Mouse (Mus musculus) ZHBTc4 (cell line): Measurements from ENCODE around the gene Ipo8.

Experiments
- DNase-seq: peaks from one replicate; pipeline ENCODE4 v3.0.0-alpha.2; 2011; ENCODE audit warnings: low read depth, low spot score

Ipo8 gene

DNA sequence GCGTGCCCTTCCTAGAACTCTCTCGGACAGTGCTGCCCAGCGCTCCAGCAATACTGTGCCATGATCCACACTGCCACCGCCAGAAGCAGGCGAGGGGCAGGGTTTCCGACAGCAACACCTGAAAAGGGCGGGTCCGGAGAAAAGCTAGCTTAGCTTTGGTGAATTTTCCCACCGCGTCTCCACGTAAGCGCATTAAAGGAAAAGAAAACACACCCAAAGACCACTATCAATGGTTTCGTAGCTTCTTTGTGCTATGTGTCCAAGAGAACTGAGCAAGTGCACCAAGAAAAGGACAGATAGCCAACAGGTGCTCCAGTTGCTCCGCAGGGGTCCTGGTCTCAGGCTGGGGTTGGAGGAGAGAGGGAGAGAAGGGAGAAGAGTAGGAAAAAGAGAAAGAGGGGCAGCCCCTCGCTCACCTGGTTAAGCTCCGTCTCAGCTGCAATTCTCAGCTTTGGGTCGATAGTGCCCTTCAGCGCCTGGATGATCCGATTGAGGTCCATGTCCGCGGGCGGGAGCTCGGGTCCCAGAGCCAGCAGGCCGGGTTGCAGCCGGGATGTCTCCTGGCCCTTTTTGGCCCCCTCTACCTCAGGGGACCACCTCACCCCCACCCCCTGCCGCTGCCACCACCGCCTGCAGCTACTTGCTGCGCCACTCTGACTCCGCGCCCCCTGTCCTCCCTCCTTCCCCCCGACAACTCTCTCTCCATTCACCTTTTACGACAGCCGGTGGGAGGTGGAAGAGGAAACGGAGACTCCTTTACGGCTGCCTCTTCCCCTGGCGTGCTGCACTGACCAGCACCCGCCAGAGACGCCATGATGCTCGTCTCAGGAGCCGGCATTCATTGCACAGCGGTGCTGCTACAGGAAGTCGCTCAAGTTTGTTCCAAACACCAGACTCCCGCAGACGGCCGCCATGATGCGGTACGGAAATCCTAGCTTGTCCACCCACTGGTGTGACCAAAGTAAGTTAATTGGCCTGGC is at the start of gene Ipo8:
Ipo8 (minus strand) TSS at position 720 of the 980 bp plus-strand sequence.
- DNase-seq, result peak; percentile 98

DNA sequence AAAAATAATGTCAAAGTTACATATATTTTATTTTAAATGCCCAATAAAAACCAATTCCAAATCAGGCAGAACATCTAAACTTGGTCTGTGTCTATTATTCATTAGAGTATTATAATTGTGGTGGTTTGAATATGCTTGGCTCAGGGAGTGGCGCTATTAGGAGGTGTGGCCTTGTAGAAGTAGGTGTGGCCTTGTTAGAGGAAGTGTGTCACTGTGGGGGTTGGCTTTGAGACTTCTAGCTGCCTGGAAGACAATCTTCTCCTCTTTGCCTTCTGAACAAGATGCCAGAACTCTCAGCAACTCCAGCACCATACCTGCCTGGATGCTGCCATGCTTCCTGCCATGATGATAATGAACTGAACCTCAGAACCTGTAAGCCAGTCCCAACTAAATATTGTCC is 42.6 kb upstream of the Ipo8 start:
- peak; percentile 40 for DNase-seq

GRCm38 (mm10) chr6:148845629-148846028 is 14.4 kb upstream of the Ipo8 start:
- no peak for DNase-seq

GRCm38 (mm10) chr6:148841760-148842159 is 10.5 kb upstream of the Ipo8 start:
- no peak for DNase-seq

DNA sequence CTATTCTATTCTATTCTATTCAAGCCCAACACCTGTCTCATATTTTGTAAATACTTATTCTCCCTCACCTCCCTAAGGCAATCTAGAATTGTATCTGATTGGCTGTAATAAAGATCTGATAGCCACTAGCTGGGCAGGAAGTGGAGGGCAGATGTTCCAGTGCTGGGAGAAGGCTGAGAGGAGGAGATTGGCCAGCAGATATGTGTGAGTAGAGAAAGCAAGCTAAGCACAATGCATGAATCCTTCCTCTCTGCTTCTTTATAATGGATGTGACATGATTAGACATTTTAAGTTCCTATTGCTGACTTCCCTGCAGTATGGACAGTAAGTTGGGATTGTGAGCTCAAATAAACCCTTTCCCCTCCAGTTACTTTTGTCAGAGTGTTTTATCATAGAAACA is 7.2 kb upstream of the Ipo8 start:
- DNase-seq, result no peak

DNA sequence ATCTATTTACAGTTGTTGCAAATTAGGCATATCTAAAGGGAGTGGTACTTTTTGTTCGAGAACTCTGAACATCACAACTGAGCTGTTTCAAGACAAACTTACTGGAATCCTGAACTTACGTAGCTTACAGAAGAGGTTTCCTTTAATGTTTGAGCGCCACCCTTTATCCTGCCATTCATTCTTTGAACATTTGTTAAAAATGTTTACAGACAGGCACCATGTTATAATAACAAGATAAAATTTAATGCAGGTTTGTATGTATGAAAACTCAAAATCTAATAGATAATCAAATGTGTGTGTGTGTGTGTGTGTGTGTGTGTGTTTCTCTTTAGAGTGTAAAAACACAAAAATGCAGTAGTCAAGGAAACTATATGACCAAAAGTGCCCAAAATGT is 458 bp upstream of the Ipo8 start:
- no peak for DNase-seq

DNA sequence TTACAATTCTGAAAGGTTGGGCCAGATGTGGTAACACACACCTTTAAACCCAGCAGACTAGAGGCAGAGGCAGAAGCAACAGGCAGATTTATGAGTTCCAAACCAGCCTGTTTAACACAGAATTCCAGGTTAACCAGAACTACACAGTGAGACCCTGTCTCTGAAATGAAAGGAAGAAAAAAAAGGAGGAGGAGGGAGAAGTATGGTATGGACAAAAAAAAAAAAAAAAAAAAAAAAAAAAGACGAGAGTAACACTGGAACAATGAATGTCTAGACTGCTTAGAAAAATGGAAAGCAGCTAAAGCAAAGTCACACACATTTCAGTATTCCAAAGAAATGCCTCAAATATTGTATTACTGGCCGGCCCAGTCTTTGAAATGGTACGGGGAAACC is 916 bp downstream of the Ipo8 start:
- DNase-seq, result no peak

GRCm38 (mm10) chr6:148826119-148826518 is 5.1 kb downstream of the Ipo8 start:
- DNase-seq, result peak; percentile 13

DNA sequence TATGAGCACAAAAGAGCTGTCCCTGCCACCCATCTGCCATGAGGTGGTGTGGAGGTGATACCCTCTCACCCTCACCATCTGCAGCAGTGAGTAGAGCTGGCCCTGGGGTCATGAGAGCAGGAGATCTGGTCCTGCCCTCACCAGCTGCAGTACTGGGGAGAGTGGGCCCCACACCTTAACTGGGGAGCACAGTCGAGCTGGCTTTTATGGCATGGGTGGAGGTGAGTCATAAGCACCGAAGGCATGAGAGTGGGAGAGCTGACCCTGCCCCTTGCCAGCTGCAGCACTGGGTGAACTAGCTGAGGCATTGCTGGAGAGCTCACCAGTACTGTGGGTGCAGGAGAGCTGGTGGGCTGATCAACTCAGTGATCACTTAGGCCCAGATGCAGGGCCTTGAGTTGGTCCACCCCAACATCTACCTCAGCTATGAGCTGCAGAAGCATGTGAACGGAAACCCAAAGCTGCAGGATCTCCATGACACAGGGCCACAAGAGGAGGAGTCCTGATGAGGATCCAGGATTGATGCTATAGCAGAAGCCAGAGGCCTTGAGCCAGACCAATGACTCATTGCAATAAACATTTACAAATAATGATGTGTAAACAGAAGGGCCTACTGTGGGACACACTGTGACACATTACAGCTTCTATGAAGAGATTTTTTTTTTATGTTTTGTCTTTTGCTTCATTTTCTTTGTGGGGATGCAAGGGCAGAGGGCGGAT is 12.5 kb downstream of the Ipo8 start:
- DNase-seq, result no peak

DNA sequence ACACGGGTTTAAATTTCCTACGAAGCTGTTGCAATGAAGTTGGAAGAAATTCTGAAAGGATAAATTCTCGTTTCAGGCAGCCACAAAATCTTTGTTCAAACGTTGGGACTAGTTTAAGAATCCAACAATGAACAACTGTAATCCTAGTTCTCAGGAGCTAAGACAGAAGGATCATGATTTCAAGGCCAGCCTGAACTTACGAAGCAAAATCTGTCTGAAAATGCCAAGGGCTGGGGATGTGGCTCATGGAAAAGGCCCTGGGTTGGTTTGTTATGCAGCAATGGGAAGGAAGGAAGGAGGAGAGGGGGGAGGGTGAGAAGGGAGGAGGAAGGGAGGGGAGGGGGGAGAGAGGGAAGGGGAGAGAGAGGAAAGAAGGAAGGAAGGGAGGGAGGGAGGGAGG is 14.5 kb downstream of the Ipo8 start:
- no peak for DNase-seq

DNA sequence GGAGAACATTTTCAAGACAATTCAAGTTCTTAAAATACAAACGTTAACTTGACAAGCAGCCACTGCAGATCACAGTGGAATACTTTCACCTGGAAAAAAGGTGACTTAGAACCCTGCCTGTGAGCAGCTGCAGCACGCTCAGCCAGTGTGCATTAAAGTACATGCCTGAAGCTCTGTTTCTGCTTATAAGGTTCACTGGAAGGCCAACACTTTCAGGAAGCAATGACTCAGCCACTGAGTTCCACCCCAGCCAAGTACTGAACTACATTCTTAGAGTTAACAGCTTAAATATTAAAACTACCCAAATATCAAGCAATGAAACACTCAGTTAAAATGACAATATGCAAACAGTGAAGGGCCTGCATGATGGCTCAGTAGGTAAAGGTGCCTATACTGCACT is 20.1 kb downstream of the Ipo8 start:
- DNase-seq, result no peak

GRCm38 (mm10) chr6:148799773-148800172 is 31.5 kb downstream of the Ipo8 start:
- DNase-seq, result no peak

DNA sequence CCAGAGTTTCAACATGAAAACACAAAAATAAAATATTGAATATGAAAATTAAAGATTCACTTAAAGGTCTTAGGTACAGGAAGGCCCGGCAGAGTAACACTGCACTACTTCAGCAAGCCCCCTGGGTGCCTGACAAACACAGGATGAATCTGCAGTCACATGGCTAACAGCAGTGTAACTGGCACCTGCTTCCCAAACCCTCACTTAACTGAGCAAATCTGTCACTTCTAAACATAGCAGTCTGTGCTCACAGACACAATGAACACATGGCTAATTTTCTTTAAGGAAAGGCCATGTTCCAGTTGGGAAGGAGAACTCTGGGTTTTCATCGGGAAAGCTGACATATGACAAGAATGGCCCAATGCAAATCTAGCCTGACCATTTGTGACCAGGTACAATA is 36.1 kb downstream of the Ipo8 start:
- no peak for DNase-seq

GRCm38 (mm10) chr6:148789010-148789673 is 42.1 kb downstream of the Ipo8 start:
- no peak for DNase-seq

DNA sequence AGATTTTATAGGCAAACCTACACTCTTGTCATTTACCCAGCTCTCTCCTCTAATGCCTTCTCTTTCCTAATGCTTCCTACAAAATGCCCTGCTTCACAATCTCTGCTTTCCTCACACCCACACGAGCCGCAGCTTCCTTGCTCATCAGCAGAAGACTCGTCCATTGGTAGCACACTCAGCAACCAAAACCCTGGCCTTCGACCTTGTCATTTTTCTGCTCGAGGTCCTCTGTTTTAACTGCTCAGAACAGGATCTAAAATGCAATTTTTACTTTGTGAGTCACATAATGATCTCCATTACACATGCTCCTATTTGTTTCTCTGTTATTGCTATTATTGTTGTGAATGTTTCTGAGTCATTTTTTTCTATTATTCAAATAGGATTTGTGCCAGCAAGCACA is 45.1 kb downstream of the Ipo8 start:
- no peak for DNase-seq

- no peak for DNase-seq
Observed at GRCm38 (mm10) chr6:148784418-148784817, 46.8 kb downstream of the Ipo8 start.

- no peak for DNase-seq
Observed at GRCm38 (mm10) chr6:148776236-148776635, 55.0 kb downstream of the Ipo8 start.

GRCm38 (mm10) chr6:148771423-148771822 is 59.8 kb downstream of the Ipo8 start:
- no peak for DNase-seq

- peak; percentile 75 for DNase-seq
Observed at GRCm38 (mm10) chr6:148768419-148768818, 62.8 kb downstream of the Ipo8 start.

- DNase-seq, result peak; percentile 43
Observed at GRCm38 (mm10) chr6:148767228-148767627, 64.0 kb downstream of the Ipo8 start.

DNA sequence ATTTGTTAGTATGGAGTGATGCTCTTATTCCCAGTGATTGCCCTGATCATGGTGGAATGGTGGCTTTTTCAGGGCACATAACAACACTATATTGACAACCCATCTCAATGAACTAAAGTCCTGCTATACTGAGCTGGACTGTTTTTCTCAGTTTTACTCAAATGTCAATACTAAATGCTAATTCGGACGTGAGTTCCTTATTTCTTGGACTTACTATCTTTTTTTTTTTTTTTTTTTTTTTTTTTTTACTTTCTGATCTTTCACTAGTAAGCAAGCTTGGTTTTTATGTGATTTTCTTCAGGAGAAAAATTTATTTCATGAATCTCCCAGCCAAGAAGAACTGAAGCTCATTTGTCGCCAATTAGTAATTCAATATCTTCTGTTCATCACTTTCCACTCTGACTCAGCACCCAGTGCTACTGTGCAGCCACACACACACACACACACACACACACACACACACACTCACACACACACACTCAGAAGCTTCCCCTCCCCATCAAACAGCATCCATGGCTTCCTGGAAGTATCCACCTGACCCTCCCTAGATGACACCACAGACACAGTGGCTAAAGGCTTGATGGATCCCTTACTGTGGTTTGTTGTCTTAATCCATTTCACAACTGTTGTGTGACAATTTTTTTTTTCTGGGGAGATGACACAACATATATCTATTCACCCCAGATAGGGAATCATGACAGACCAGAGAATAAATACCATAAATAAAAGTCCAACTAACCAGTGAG is 69.1 kb downstream of the Ipo8 start:
- no peak for DNase-seq

- DNase-seq, result no peak
Observed at GRCm38 (mm10) chr6:148761475-148761874, 69.8 kb downstream of the Ipo8 start.
